Mouse (Mus musculus): ENCODE data around the gene 1700003F12Rik. TPM values are rescaled to one million over a fixed set of nuclear protein-coding genes. Genes with fewer than 3 reads are reported as not detected.
A peak's percentile ranks its signal among the peaks of the same experiment; 100 is the strongest.

1700003F12Rik gene
- polyA plus RNA-seq, 1 experiment from 2014 or later, result 2.9 TPM

- Histone ChIP-seq H3K27me3 (replicated peaks; ENCODE audit: control insufficient read depth, insufficient read depth, low read length) (no peaks in the 10 kb centered on the region), H3K4me3 (replicated peaks; ENCODE audit: low read length) (no peak overlapping the region), H3K36me3 (ENCODE audit: control insufficient read depth, insufficient read depth) (peaks cover 3% of the 10 kb centered on the region; the same call in 1 of the 2 replicates), H3K9me3 (ENCODE audit: control insufficient read depth, low read length) (no peaks in the 10 kb centered on the region), H3K4me2 (ENCODE audit: low read length) (no peak overlapping the region), H3K4me1 (replicated peaks; ENCODE audit: control insufficient read depth, insufficient read depth, low read length) (no peaks in the 10 kb centered on the region), H3K9ac (replicated peaks; ENCODE audit: low read depth, low read length) (no peak overlapping the region), H3K27ac (ENCODE audit: low read length) (no peak overlapping the region)
- 93% methylated on average over 5 of the region's 5 CpGs for WGBS
- no peak for ATAC-seq
Observed at GRCm38 (mm10) chr2:154517424-154517823, 29.5 kb upstream of the 1700003F12Rik start.

GRCm38 (mm10) chr2:154521449-154521848 lies 25.4 kb upstream of the 1700003F12Rik start:
- Histone ChIP-seq H3K9ac (replicated peaks; ENCODE audit: low read depth, low read length) (no peak overlapping the region), H3K27ac (ENCODE audit: low read length) (no peak overlapping the region), H3K4me1 (replicated peaks; ENCODE audit: control insufficient read depth, insufficient read depth, low read length) (peaks cover 3% of the 10 kb centered on the region; the same call in 1 of the 2 replicates), H3K9me3 (ENCODE audit: control insufficient read depth, low read length) (no peaks in the 10 kb centered on the region), H3K4me2 (ENCODE audit: low read length) (no peak overlapping the region), H3K4me3 (replicated peaks; ENCODE audit: low read length) (no peak overlapping the region), H3K36me3 (ENCODE audit: control insufficient read depth, insufficient read depth) (peaks cover 24% of the 10 kb centered on the region), H3K27me3 (replicated peaks; ENCODE audit: control insufficient read depth, insufficient read depth, low read length) (no peaks in the 10 kb centered on the region)
- ATAC-seq, result no peak

- Histone ChIP-seq H3K36me3 (ENCODE audit: control insufficient read depth, insufficient read depth) (peaks cover 24% of the 10 kb centered on the region), H3K4me2 (ENCODE audit: low read length) (no peak overlapping the region), H3K27me3 (replicated peaks; ENCODE audit: control insufficient read depth, insufficient read depth, low read length) (no peaks in the 10 kb centered on the region), H3K27ac (ENCODE audit: low read length) (no peak overlapping the region), H3K9ac (replicated peaks; ENCODE audit: low read depth, low read length) (no peak overlapping the region), H3K4me3 (replicated peaks; ENCODE audit: low read length) (no peak overlapping the region), H3K9me3 (ENCODE audit: control insufficient read depth, low read length) (no peaks in the 10 kb centered on the region), H3K4me1 (replicated peaks; ENCODE audit: control insufficient read depth, insufficient read depth, low read length) (peaks cover 5% of the 10 kb centered on the region; the same call in 1 of the 2 replicates)
- ATAC-seq, result no peak
- WGBS, result 96% methylated on average over 5 of the region's 5 CpGs
Observed at GRCm38 (mm10) chr2:154522334-154522733, 24.6 kb upstream of the 1700003F12Rik start.

- no peak overlapping the region for H3K4me3 ChIP-seq (replicated peaks; ENCODE audit: low read length)
- 55% methylated on average over 2 of the region's 2 CpGs for WGBS
- H3K27me3 ChIP-seq (replicated peaks; ENCODE audit: control insufficient read depth, insufficient read depth, low read length), result no peaks in the 10 kb centered on the region
- H3K4me2 ChIP-seq (ENCODE audit: low read length), result no peak overlapping the region
- H3K9ac ChIP-seq (replicated peaks; ENCODE audit: low read depth, low read length), result no peak overlapping the region
- H3K27ac ChIP-seq (ENCODE audit: low read length), result peak overlapping the region; percentile 75
- 0 out of 2 replicates have a peak, but pooled peaks have one; percentile 20 for ATAC-seq
- no peaks in the 10 kb centered on the region for H3K9me3 ChIP-seq (ENCODE audit: control insufficient read depth, low read length)
- peaks cover 21% of the 10 kb centered on the region for H3K36me3 ChIP-seq (ENCODE audit: control insufficient read depth, insufficient read depth)
- peaks cover 5% of the 10 kb centered on the region; the same call in 1 of the 2 replicates for H3K4me1 ChIP-seq (replicated peaks; ENCODE audit: control insufficient read depth, insufficient read depth, low read length)
Observed at GRCm38 (mm10) chr2:154525285-154525684, 21.6 kb upstream of the 1700003F12Rik start.

- Histone ChIP-seq H3K27ac (ENCODE audit: low read length) (peak overlapping the region; percentile 20; the same call in 1 of the 2 replicates), H3K4me3 (replicated peaks; ENCODE audit: low read length) (no peak overlapping the region), H3K9me3 (ENCODE audit: control insufficient read depth, low read length) (no peaks in the 10 kb centered on the region), H3K4me2 (ENCODE audit: low read length) (no peak overlapping the region), H3K36me3 (ENCODE audit: control insufficient read depth, insufficient read depth) (peaks cover 28% of the 10 kb centered on the region), H3K27me3 (replicated peaks; ENCODE audit: control insufficient read depth, insufficient read depth, low read length) (no peaks in the 10 kb centered on the region), H3K9ac (replicated peaks; ENCODE audit: low read depth, low read length) (no peak overlapping the region), H3K4me1 (replicated peaks; ENCODE audit: control insufficient read depth, insufficient read depth, low read length) (peaks cover 5% of the 10 kb centered on the region; the same call in 1 of the 2 replicates)
- no peak for ATAC-seq
- WGBS, result 42% methylated on average over 3 of the region's 3 CpGs
Observed at GRCm38 (mm10) chr2:154526531-154526930, 20.4 kb upstream of the 1700003F12Rik start.

- Histone ChIP-seq H3K9ac (replicated peaks; ENCODE audit: low read depth, low read length) (no peak overlapping the region), H3K4me3 (replicated peaks; ENCODE audit: low read length) (no peak overlapping the region), H3K36me3 (ENCODE audit: control insufficient read depth, insufficient read depth) (peaks cover 19% of the 10 kb centered on the region), H3K9me3 (ENCODE audit: control insufficient read depth, low read length) (no peaks in the 10 kb centered on the region), H3K4me1 (replicated peaks; ENCODE audit: control insufficient read depth, insufficient read depth, low read length) (peaks cover 13% of the 10 kb centered on the region), H3K4me2 (ENCODE audit: low read length) (no peak overlapping the region), H3K27ac (ENCODE audit: low read length) (peak overlapping the region; percentile 79), H3K27me3 (replicated peaks; ENCODE audit: control insufficient read depth, insufficient read depth, low read length) (no peaks in the 10 kb centered on the region)
- 17% methylated on average over 3 of the region's 3 CpGs for WGBS
- peak; percentile 70 for ATAC-seq
Observed at GRCm38 (mm10) chr2:154532888-154533287, 14.0 kb upstream of the 1700003F12Rik start.

GRCm38 (mm10) chr2:154534704-154535270 lies 12.1 kb upstream of the 1700003F12Rik start:
- no peaks in the 10 kb centered on the region for H3K9me3 ChIP-seq (ENCODE audit: control insufficient read depth, low read length)
- no peak for ATAC-seq
- peaks cover 19% of the 10 kb centered on the region for H3K36me3 ChIP-seq (ENCODE audit: control insufficient read depth, insufficient read depth)
- H3K4me1 ChIP-seq (replicated peaks; ENCODE audit: control insufficient read depth, insufficient read depth, low read length), result peaks cover 27% of the 10 kb centered on the region
- no peaks in the 10 kb centered on the region for H3K27me3 ChIP-seq (replicated peaks; ENCODE audit: control insufficient read depth, insufficient read depth, low read length)
- WGBS, result 94% methylated on average over 12 of the region's 12 CpGs
- H3K4me3 ChIP-seq (replicated peaks; ENCODE audit: low read length), result no peak overlapping the region
- H3K9ac ChIP-seq (replicated peaks; ENCODE audit: low read depth, low read length), result no peak overlapping the region
- no peak overlapping the region for H3K27ac ChIP-seq (ENCODE audit: low read length)
- H3K4me2 ChIP-seq (ENCODE audit: low read length), result no peak overlapping the region

- H3K4me1 ChIP-seq (replicated peaks; ENCODE audit: control insufficient read depth, insufficient read depth, low read length), result peaks cover 20% of the 10 kb centered on the region
- WGBS, result 27% methylated on average over 2 of the region's 2 CpGs
- no peak overlapping the region for H3K9ac ChIP-seq (replicated peaks; ENCODE audit: low read depth, low read length)
- H3K27ac ChIP-seq (ENCODE audit: low read length), result peak overlapping the region; percentile 71
- H3K4me2 ChIP-seq (ENCODE audit: low read length), result no peak overlapping the region
- H3K27me3 ChIP-seq (replicated peaks; ENCODE audit: control insufficient read depth, insufficient read depth, low read length), result no peaks in the 10 kb centered on the region
- peak; percentile 69 for ATAC-seq
- H3K9me3 ChIP-seq (ENCODE audit: control insufficient read depth, low read length), result no peaks in the 10 kb centered on the region
- H3K4me3 ChIP-seq (replicated peaks; ENCODE audit: low read length), result no peak overlapping the region
- H3K36me3 ChIP-seq (ENCODE audit: control insufficient read depth, insufficient read depth), result peaks cover 12% of the 10 kb centered on the region; the same call in 1 of the 2 replicates
Observed at GRCm38 (mm10) chr2:154538310-154538709, 8.6 kb upstream of the 1700003F12Rik start.

- 0 out of 2 replicates have a peak, but pooled peaks have one; percentile 11 for ATAC-seq
- Histone ChIP-seq H3K4me3 (replicated peaks; ENCODE audit: low read length) (no peak overlapping the region), H3K4me1 (replicated peaks; ENCODE audit: control insufficient read depth, insufficient read depth, low read length) (peaks cover 24% of the 10 kb centered on the region), H3K36me3 (ENCODE audit: control insufficient read depth, insufficient read depth) (peaks cover 12% of the 10 kb centered on the region; the same call in 1 of the 2 replicates), H3K9me3 (ENCODE audit: control insufficient read depth, low read length) (no peaks in the 10 kb centered on the region), H3K9ac (replicated peaks; ENCODE audit: low read depth, low read length) (no peak overlapping the region), H3K4me2 (ENCODE audit: low read length) (no peak overlapping the region), H3K27ac (ENCODE audit: low read length) (peak overlapping the region; percentile 71), H3K27me3 (replicated peaks; ENCODE audit: control insufficient read depth, insufficient read depth, low read length) (no peaks in the 10 kb centered on the region)
- 31% methylated on average over 3 of the region's 3 CpGs for WGBS
Observed at GRCm38 (mm10) chr2:154538710-154539109, 8.2 kb upstream of the 1700003F12Rik start.
